Comparison of ENCODE assay signal across 22 mouse cellular contexts in genomic region chr4:102240754-102241427, GRCm38 (mm10).
DNase-seq lines count a peak whose midpoint lies in the region; ATAC-seq and TF ChIP-seq lines count a peak whose summit lies in the region.
"Had no signal": no experiment of that assay in that cellular context is flagged by ENCODE, and none has a peak within 500 bp of the region (broad histone marks: within the 10 kb centered on the region; RNA-seq: fewer than 3 reads in every experiment).

No protein-coding gene starts in this region.

- H3K9ac ChIP-seq in forebrain, embryonic 14.5 days (ENCODE audit: low read length), result no peak overlapping the region
- H3K9ac ChIP-seq in kidney, postnatal 0 days (ENCODE audit: low read depth, low read length), result no peak overlapping the region
- no peak overlapping the region for H3K9ac ChIP-seq in neural tube, embryonic 13.5 days
- no peak overlapping the region for H3K9ac ChIP-seq in hindbrain, embryonic 13.5 days
- H3K9ac ChIP-seq: heart, embryonic 15.5 days; neural tube, embryonic 12.5 days had no signal

- DNase-seq in forebrain, embryonic 14.5 days (ENCODE audit: low spot score), result peak; percentile 81
- no peak for DNase-seq in forebrain, embryonic 10.5 days (ENCODE audit: extremely low spot score, low spot score)
- DNase-seq in kidney, postnatal 0 days (ENCODE audit: low spot score), result peak; percentile 30
- DNase-seq in kidney, adult 18-20 months, result no peak
- no peak for DNase-seq in neural tube, embryonic 10.5 days (ENCODE audit: extremely low spot score, low spot score)
- DNase-seq in telencephalon, adult 2 months (ENCODE audit: low read depth, low spot score), result peak; percentile 74
- DNase-seq: adrenal gland, adult 8-10 months; cerebellum, adult 11-12 months; cerebellum, postnatal 36 days; heart, adult 11 months; kidney, adult 11 months; kidney, postnatal 25 days; layer of hippocampus, adult 9-11 months; lung, adult 2 months; right cerebral cortex, postnatal 4 days; thymus, postnatal 4 days had no signal

- no peaks in the 10 kb centered on the region for H3K27me3 ChIP-seq in forebrain, embryonic 14.5 days (replicated peaks; ENCODE audit: control insufficient read depth, insufficient read depth, low read length)
- H3K27me3 ChIP-seq in forebrain, embryonic 10.5 days (ENCODE audit: poor library complexity, severe bottlenecking), result no peaks in the 10 kb centered on the region
- no peaks in the 10 kb centered on the region for H3K27me3 ChIP-seq in kidney, postnatal 0 days (ENCODE audit: insufficient read depth, low read length)
- H3K27me3 ChIP-seq in neural tube, embryonic 13.5 days, result no peaks in the 10 kb centered on the region
- H3K27me3 ChIP-seq in hindbrain, embryonic 13.5 days, result no peaks in the 10 kb centered on the region
- H3K27me3 ChIP-seq: heart, embryonic 15.5 days; neural tube, embryonic 12.5 days had no signal

- peaks cover 21% of the 10 kb centered on the region for H3K4me1 ChIP-seq in forebrain, embryonic 14.5 days (ENCODE audit: control insufficient read depth, insufficient read depth, low read length)
- no peaks in the 10 kb centered on the region; the same call in 1 of the 2 replicates for H3K4me1 ChIP-seq in forebrain, embryonic 10.5 days
- no peaks in the 10 kb centered on the region for H3K4me1 ChIP-seq in kidney, postnatal 0 days (replicated peaks; ENCODE audit: insufficient read depth, low read length)
- H3K4me1 ChIP-seq in neural tube, embryonic 13.5 days (replicated peaks), result peaks cover 25% of the 10 kb centered on the region
- peaks cover 18% of the 10 kb centered on the region for H3K4me1 ChIP-seq in hindbrain, embryonic 13.5 days (replicated peaks)

- H3K27ac ChIP-seq in forebrain, embryonic 14.5 days (ENCODE audit: low read depth, low read length), result peak overlapping the region; percentile 65; the same call in 1 of the 2 replicates
- H3K27ac ChIP-seq in forebrain, embryonic 10.5 days, result no peak overlapping the region
- H3K27ac ChIP-seq in kidney, postnatal 0 days, result no peak overlapping the region
- H3K27ac ChIP-seq in neural tube, embryonic 13.5 days (replicated peaks), result peak overlapping the region; percentile 23; the same call in 1 of the 2 replicates
- no peak overlapping the region for H3K27ac ChIP-seq in hindbrain, embryonic 13.5 days
- H3K27ac ChIP-seq: heart, embryonic 15.5 days; neural tube, embryonic 12.5 days had no signal

- 59% methylated on average over 8 of the region's 8 CpGs for WGBS in forebrain, embryonic 14.5 days
- 88% methylated on average over 8 of the region's 8 CpGs for WGBS in forebrain, embryonic 10.5 days
- WGBS in kidney, postnatal 0 days, result 57% methylated on average over 8 of the region's 8 CpGs
- WGBS in neural tube, embryonic 13.5 days, result 66% methylated on average over 8 of the region's 8 CpGs
- WGBS in hindbrain, embryonic 13.5 days, result 67% methylated on average over 8 of the region's 8 CpGs

- no peaks in the 10 kb centered on the region for H3K9me3 ChIP-seq in forebrain, embryonic 14.5 days (replicated peaks; ENCODE audit: control insufficient read depth, low read length)
- no peaks in the 10 kb centered on the region for H3K9me3 ChIP-seq in forebrain, embryonic 10.5 days
- no peaks in the 10 kb centered on the region for H3K9me3 ChIP-seq in kidney, postnatal 0 days (replicated peaks; ENCODE audit: low read length)
- no peaks in the 10 kb centered on the region for H3K9me3 ChIP-seq in neural tube, embryonic 13.5 days
- H3K9me3 ChIP-seq in hindbrain, embryonic 13.5 days, result no peaks in the 10 kb centered on the region
- H3K9me3 ChIP-seq: heart, embryonic 15.5 days; neural tube, embryonic 12.5 days had no signal

- H3K4me3 ChIP-seq in forebrain, embryonic 14.5 days (ENCODE audit: low read depth, low read length), result no peak overlapping the region
- no peak overlapping the region for H3K4me3 ChIP-seq in forebrain, embryonic 10.5 days
- no peak overlapping the region for H3K4me3 ChIP-seq in kidney, postnatal 0 days (replicated peaks; ENCODE audit: low read depth, low read length)
- no peak overlapping the region for H3K4me3 ChIP-seq in neural tube, embryonic 13.5 days
- H3K4me3 ChIP-seq in hindbrain, embryonic 13.5 days, result no peak overlapping the region
- H3K4me3 ChIP-seq: erythroblast, embryonic 14.5 days; heart, embryonic 15.5 days; neural tube, embryonic 12.5 days had no signal

- no peaks in the 10 kb centered on the region for H3K36me3 ChIP-seq in forebrain, embryonic 14.5 days (ENCODE audit: control insufficient read depth, insufficient read depth, low read length)
- H3K36me3 ChIP-seq in forebrain, embryonic 10.5 days (replicated peaks), result no peaks in the 10 kb centered on the region
- H3K36me3 ChIP-seq in kidney, postnatal 0 days (ENCODE audit: insufficient read depth, low read length), result no peaks in the 10 kb centered on the region
- H3K36me3 ChIP-seq in neural tube, embryonic 13.5 days, result no peaks in the 10 kb centered on the region
- no peaks in the 10 kb centered on the region for H3K36me3 ChIP-seq in hindbrain, embryonic 13.5 days
- H3K36me3 ChIP-seq: heart, embryonic 15.5 days; neural tube, embryonic 12.5 days had no signal

- ATAC-seq in forebrain, embryonic 14.5 days, result peak; percentile 63; the same call in 1 of the 2 replicates
- no peak for ATAC-seq in kidney, postnatal 0 days (replicated peaks; ENCODE audit: low FRiP score, low read depth)
- no peak for ATAC-seq in neural tube, embryonic 13.5 days (ENCODE audit: low read depth)
- no peak for ATAC-seq in hindbrain, embryonic 13.5 days (ENCODE audit: low FRiP score)

- H3K4me2 ChIP-seq in forebrain, embryonic 14.5 days (ENCODE audit: low read length), result no peak overlapping the region
- no peak overlapping the region for H3K4me2 ChIP-seq in kidney, postnatal 0 days (ENCODE audit: low read length)
- H3K4me2 ChIP-seq in neural tube, embryonic 13.5 days, result no peak overlapping the region
- H3K4me2 ChIP-seq in hindbrain, embryonic 13.5 days, result no peak overlapping the region
- H3K4me2 ChIP-seq: heart, embryonic 15.5 days; liver, embryonic 11.5 days; neural tube, embryonic 12.5 days had no signal

- no peak for TF ChIP-seq CTCF in kidney, postnatal 0 days (IDR thresholded peaks at IDR 0.05; ENCODE audit: low read depth)

Comparison
In these comparisons a context has a peak if more than half of its experiments do, and no peak if none do; other contexts are left out.
1. DNase-seq: peak in forebrain, embryonic 14.5 days (single experiment), kidney, postnatal 0 days (single experiment) and telencephalon, adult 2 months (single experiment); none in forebrain, embryonic 10.5 days (single experiment), kidney, adult 18-20 months (single experiment) and neural tube, embryonic 10.5 days (single experiment).
2. H3K27ac ChIP-seq: peak in forebrain, embryonic 14.5 days (single experiment) and neural tube, embryonic 13.5 days (single experiment); none in forebrain, embryonic 10.5 days (single experiment), kidney, postnatal 0 days (single experiment) and hindbrain, embryonic 13.5 days (single experiment).